Mouse (Mus musculus) neural tube, embryonic 10.5 days (tissue): ENCODE results near the gene Rpl37.

Experiments
- DNase-seq: peaks from one replicate; pipeline ENCODE4 v3.0.0-alpha.2; 2017; ENCODE audit warnings: low spot score; ENCODE audit errors: extremely low spot score

Gene Rpl37

GRCm38 (mm10) chr15:5149187-5149586 is 32.7 kb downstream of the Rpl37 start:
- no peak for DNase-seq

GRCm38 (mm10) chr15:5152171-5152570 is 35.7 kb downstream of the Rpl37 start:
- DNase-seq, result no peak

GRCm38 (mm10) chr15:5154621-5155020 is 38.2 kb downstream of the Rpl37 start:
- no peak for DNase-seq

GRCm38 (mm10) chr15:5155093-5155492 is 38.6 kb downstream of the Rpl37 start:
- no peak for DNase-seq

GRCm38 (mm10) chr15:5156355-5156754 is 39.9 kb downstream of the Rpl37 start:
- no peak for DNase-seq

- no peak for DNase-seq
Measured at GRCm38 (mm10) chr15:5157386-5157785, 40.9 kb downstream of the Rpl37 start.

GRCm38 (mm10) chr15:5158827-5159226 is 42.4 kb downstream of the Rpl37 start:
- no peak for DNase-seq

GRCm38 (mm10) chr15:5165121-5165773 is 48.8 kb downstream of the Rpl37 start:
- no peak for DNase-seq
